Mouse (Mus musculus) embryonic fibroblast, embryonic 13.5 days (primary cell): ENCODE measurements around the gene Mok. TPM values are rescaled to one million over a fixed set of nuclear protein-coding genes. Genes with fewer than 3 reads are reported as not detected.

Experiments
- H3K27ac ChIP-seq: 2 replicates; pipeline ENCODE4 v1.5.1; 2012; ENCODE audit warnings: low read length, control low read depth, inconsistent platforms; ENCODE audit not compliant: insufficient read depth
- H3K4me1 ChIP-seq: 2 replicates; pipeline ENCODE4 v1.6.1; 2011; ENCODE audit warnings: low read length; ENCODE audit not compliant: control insufficient read depth, insufficient read depth
- H3K4me3 ChIP-seq: 2 replicates; pipeline ENCODE4 v1.5.1; 2011; ENCODE audit warnings: mild to moderate bottlenecking, control low read depth, low read length; ENCODE audit not compliant: insufficient read depth
- CTCF ChIP-seq: IDR thresholded peaks from 2 replicates; pipeline ENCODE4 v1.5.1; 2011; ENCODE audit warnings: mild to moderate bottlenecking, control low read depth, low read length, moderate library complexity, borderline replicate concordance; ENCODE audit not compliant: insufficient read depth
- POLR2A ChIP-seq: IDR thresholded peaks from 2 replicates; pipeline ENCODE4 v1.6.1; 2011; ENCODE audit warnings: low read depth, mild to moderate bottlenecking, control low read depth, low read length, moderate library complexity
- polyA plus RNA-seq: library from polyadenylated mRNA; stranded (reverse); fragments of >200 nt; gene quantifications from 2 replicates; pipeline ENCODE4 v1.2.4, GENCODE M21; 2011; ENCODE audit warnings: low read depth; ENCODE audit not compliant: missing spikeins, insufficient read length

Gene Mok
- polyA plus RNA-seq, 1 experiment: 1.2 TPM

- TF ChIP-seq CTCF (no peak), POLR2A (no peak)
- no peak overlapping the region for H3K27ac ChIP-seq
- peaks cover 5% of the 10 kb centered on the region for H3K4me1 ChIP-seq
- no peak overlapping the region for H3K4me3 ChIP-seq
Observed at GRCm38 (mm10) chr12:110796748-110797147, 44.0 kb downstream of the Mok start.

- H3K27ac ChIP-seq: no peak overlapping the region
- no peak overlapping the region for H3K4me3 ChIP-seq
- TF ChIP-seq CTCF (no peak), POLR2A (no peak)
Observed at GRCm38 (mm10) chr12:110795035-110795434, 45.7 kb downstream of the Mok start.

GRCm38 (mm10) chr12:110791026-110791425 lies 49.7 kb downstream of the Mok start:
- H3K4me3 ChIP-seq: no peak overlapping the region
- TF ChIP-seq POLR2A (no peak), CTCF (no peak)
- no peaks in the 10 kb centered on the region for H3K4me1 ChIP-seq
- H3K27ac ChIP-seq: no peak overlapping the region

More at GRCm38 (mm10) chr12:110795035-110795434, 45.7 kb downstream of the Mok start:
- peaks cover 5% of the 10 kb centered on the region for H3K4me1 ChIP-seq

- Histone ChIP-seq H3K27ac (no peak overlapping the region), H3K4me1 (no peaks in the 10 kb centered on the region), H3K4me3 (no peak overlapping the region)
- TF ChIP-seq CTCF (no peak), POLR2A (no peak)
Observed at GRCm38 (mm10) chr12:110790580-110790979, 50.2 kb downstream of the Mok start.

GRCm38 (mm10) chr12:110786243-110786642 lies 54.5 kb downstream of the Mok start:
- TF ChIP-seq CTCF (no peak), POLR2A (no peak)
- H3K27ac ChIP-seq: no peak overlapping the region
- H3K4me3 ChIP-seq: no peak overlapping the region
- H3K4me1 ChIP-seq: peaks cover 2% of the 10 kb centered on the region; the same call in 1 of the 2 replicates

DNA sequence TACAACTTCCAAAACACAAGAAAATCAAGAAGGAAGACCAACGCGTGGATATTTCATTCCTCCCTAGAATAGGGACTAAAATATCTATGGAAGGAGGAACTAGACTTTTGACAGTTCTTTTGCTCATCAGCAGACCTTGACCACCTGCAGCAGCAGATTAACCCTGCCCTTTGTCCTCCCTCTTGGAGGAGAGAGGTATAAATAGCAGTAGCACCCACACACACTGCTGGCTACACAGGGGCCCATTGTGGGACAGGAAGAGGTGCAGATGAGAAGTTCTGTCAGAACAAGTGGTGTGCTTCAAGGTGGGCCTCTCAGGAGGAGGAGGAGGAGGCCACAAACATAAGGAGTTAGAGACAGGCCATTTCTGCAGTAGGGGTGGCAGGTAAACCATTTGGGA lies 56.5 kb downstream of the Mok start:
- Histone ChIP-seq H3K4me3 (no peak overlapping the region), H3K4me1 (peaks cover 18% of the 10 kb centered on the region), H3K27ac (no peak overlapping the region)
- TF ChIP-seq CTCF: no peak
- no peak for TF ChIP-seq POLR2A

GRCm38 (mm10) chr12:110782278-110782677 lies 58.5 kb downstream of the Mok start:
- Histone ChIP-seq H3K4me3 (no peak overlapping the region), H3K27ac (no peak overlapping the region), H3K4me1 (peaks cover 24% of the 10 kb centered on the region)
- TF ChIP-seq CTCF (no peak), POLR2A (no peak)

- Histone ChIP-seq H3K4me3 (no peak overlapping the region), H3K27ac (peak overlapping the region; percentile 7; the same call in 1 of the 2 replicates), H3K4me1 (peaks cover 24% of the 10 kb centered on the region)
- TF ChIP-seq POLR2A (no peak), CTCF (no peak)
Observed at GRCm38 (mm10) chr12:110781181-110781580, 59.6 kb downstream of the Mok start.

- no peak overlapping the region for H3K4me3 ChIP-seq
- TF ChIP-seq POLR2A (no peak), CTCF (no peak)
- H3K27ac ChIP-seq: peak overlapping the region; percentile 71; the same call in 1 of the 2 replicates
- H3K4me1 ChIP-seq: peaks cover 30% of the 10 kb centered on the region
Observed at GRCm38 (mm10) chr12:110779296-110779695, 61.4 kb downstream of the Mok start.

DNA sequence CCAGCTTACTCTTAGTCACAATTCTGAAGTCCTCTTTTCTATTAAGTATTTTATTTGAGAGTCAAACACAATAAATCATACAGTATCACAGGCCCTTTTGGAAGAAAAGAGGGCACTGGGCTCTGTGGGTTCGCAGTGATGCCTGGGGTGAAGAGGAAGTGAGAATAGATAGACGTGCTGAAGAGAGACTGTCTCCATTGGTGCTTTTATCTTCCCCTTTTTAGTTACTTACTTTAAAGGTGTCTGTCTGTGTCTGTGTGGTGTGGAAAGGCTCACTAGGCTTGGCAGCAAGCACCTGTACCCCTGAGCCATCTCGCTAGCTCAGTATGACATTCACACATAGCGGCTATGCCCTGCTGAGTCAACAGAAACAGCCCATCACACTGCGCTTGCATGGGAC lies 62.9 kb downstream of the Mok start:
- Histone ChIP-seq H3K4me1 (peaks cover 30% of the 10 kb centered on the region), H3K4me3 (no peak overlapping the region), H3K27ac (no peak overlapping the region)
- no peak for TF ChIP-seq CTCF
